Mouse (Mus musculus): ENCODE measurements around the gene Trabd. TPM values are rescaled to one million over a fixed set of nuclear protein-coding genes. Genes with fewer than 3 reads are reported as not detected.
A peak's percentile ranks its signal among the peaks of the same experiment; 100 is the strongest.

Gene Trabd
- polyA plus RNA-seq (2014; fragmentation: Nextera tagmentation; extraction: Ambion mirVana), result 33.5 and 34.8 TPM in 2 replicates

DNA sequence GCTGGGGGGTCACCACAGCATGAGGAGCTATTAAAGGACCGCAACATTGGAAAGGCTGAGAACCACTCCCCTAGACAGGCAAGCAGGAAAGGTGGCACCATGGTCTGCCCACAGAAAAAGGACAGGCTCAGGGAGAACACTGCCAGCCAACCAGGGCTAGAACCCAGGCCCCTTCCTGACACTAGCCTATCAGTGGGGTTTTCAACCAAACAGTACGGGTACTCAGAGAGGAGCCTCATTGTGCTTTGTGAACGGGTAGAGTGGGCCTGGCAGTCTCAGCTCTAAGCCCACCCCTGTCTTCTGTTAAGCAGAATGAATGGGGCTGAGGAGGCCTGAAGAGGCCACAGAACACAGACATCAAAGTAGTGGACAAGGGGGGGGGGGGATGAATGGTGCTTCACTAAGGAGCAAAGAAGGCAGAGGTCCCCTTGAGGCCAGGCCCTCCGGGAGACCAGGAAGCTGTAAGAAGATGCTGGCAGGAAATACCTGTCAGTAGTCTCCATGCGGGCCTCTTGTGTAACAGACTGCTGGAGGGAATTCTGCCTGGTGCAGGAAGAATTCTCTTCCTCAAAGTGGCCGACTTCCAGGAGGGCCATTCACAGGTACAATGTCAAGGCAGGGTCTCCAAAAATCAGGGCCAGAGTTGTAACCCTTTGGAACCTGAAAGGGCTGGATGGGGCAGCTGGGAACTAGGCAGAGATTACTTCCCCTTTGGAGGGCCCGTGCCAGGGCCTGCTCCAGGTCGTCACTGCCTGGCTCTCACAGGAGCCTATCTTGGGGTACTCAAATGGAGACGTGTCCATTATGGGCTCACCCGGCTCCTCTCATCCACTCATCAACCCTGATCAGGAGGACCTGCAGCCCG is at the start of gene Trabd:
Gene Trabd (plus strand): TSS at position 512 of the 865 bp plus-strand sequence.
- ATAC-seq (replicated peaks; ENCODE audit: low FRiP score) (no peak), DNase-seq (ENCODE audit: low spot score) (no peak)
- Histone ChIP-seq H3K27ac (ENCODE audit: low read depth, low read length) (peak within 1 kb of the TSS; percentile 68; the same call in 1 of the 2 replicates), H3K9me3 (ENCODE audit: control insufficient read depth, low read length) (no peaks in the 10 kb centered on the region), H3K27me3 (replicated peaks; ENCODE audit: control insufficient read depth, insufficient read depth, low read length) (peaks cover 14% of the 10 kb centered on the region), H3K36me3 (ENCODE audit: control insufficient read depth, insufficient read depth, low read length) (no peaks in the 10 kb centered on the region), H3K4me1 (replicated peaks; ENCODE audit: control insufficient read depth, insufficient read depth, low read length) (peaks cover 22% of the 10 kb centered on the region), H3K4me2 (peak within 1 kb of the TSS; percentile 95), H3K9ac (ENCODE audit: low read depth, low read length) (peak within 1 kb of the TSS; percentile 87), H3K4me3 (ENCODE audit: low read depth, low read length) (peak within 1 kb of the TSS; percentile 86)
- WGBS, result 35% methylated on average over 11 of the region's 11 CpGs

DNA sequence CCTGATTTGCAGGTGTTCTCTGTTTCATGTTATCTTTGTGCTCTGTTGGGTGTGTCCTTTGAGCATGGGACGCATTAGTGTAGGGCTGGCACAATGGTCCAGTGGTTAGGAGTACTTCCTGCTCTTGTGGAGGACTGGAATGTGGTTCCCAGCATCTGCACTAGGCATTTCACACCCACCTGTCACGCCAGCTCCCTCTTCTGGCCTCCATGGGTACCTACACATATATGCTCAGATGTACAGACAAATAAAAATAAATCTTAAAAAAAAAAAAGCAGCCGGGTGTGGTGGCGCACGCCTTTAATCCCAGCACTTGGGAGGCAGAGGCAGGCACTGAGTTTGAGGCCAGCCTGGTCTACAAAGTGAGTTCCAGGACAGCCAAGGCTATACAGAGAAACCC is 30.5 kb upstream of the Trabd start:
- DNase-seq (ENCODE audit: low spot score), result no peak
- ATAC-seq (replicated peaks; ENCODE audit: low FRiP score), result no peak
- Histone ChIP-seq H3K4me2 (no peak overlapping the region), H3K4me1 (replicated peaks; ENCODE audit: control insufficient read depth, insufficient read depth, low read length) (no peaks in the 10 kb centered on the region), H3K27ac (ENCODE audit: low read depth, low read length) (no peak overlapping the region), H3K36me3 (ENCODE audit: control insufficient read depth, insufficient read depth, low read length) (no peaks in the 10 kb centered on the region), H3K9ac (ENCODE audit: low read depth, low read length) (no peak overlapping the region), H3K4me3 (ENCODE audit: low read depth, low read length) (no peak overlapping the region), H3K9me3 (ENCODE audit: control insufficient read depth, low read length) (no peaks in the 10 kb centered on the region), H3K27me3 (replicated peaks; ENCODE audit: control insufficient read depth, insufficient read depth, low read length) (no peaks in the 10 kb centered on the region)
- WGBS, result 72% methylated on average over 5 of the region's 5 CpGs

DNA sequence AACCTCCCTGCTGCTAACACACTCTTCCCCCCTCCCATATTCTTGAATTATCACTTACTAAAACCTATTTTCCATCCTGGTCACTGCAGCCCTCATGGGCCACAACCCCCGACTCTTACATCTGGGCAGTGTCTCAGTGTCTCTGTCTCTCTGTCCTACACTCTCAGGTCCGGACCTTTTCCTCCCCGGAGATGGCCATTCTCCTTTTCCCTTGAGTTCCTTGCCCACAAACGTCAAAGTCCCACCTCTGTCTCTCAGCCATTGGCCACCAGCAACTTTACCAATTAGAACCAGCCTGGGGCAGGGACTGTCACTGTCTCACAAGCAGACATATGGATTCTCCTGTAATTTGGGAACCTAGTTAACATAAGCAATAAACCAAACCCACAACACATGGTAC is 28.6 kb upstream of the Trabd start:
- no peak overlapping the region for H3K9ac ChIP-seq (ENCODE audit: low read depth, low read length)
- no peaks in the 10 kb centered on the region for H3K4me1 ChIP-seq (replicated peaks; ENCODE audit: control insufficient read depth, insufficient read depth, low read length)
- H3K9me3 ChIP-seq (ENCODE audit: control insufficient read depth, low read length), result no peaks in the 10 kb centered on the region
- H3K4me2 ChIP-seq, result no peak overlapping the region
- H3K36me3 ChIP-seq (ENCODE audit: control insufficient read depth, insufficient read depth, low read length), result no peaks in the 10 kb centered on the region
- H3K4me3 ChIP-seq (ENCODE audit: low read depth, low read length), result no peak overlapping the region
- no peak overlapping the region for H3K27ac ChIP-seq (ENCODE audit: low read depth, low read length)
- H3K27me3 ChIP-seq (replicated peaks; ENCODE audit: control insufficient read depth, insufficient read depth, low read length), result no peaks in the 10 kb centered on the region
- DNase-seq (ENCODE audit: low spot score) (no peak), ATAC-seq (replicated peaks; ENCODE audit: low FRiP score) (no peak)
- WGBS, result 67% methylated on average over 4 of the region's 4 CpGs

DNA sequence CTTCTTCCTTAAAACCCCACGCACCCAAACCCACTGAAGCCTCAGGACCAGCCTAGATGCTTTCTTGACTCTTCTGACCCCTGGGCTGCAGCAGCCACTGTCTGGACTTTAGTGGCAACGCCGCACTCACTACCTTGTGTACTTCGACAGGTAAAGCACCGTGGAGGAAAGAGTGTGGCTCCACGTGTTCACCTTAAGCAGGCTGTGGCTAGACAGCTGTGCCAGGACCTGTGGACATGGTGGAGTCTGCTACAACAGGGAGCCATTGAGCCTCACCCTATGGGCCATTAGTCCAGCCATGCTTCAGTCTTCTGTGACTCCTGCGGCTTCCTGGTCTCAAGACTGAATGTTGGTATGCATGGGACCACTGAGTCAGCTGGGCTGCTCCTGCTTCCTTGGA is 20.3 kb upstream of the Trabd start:
- ATAC-seq (replicated peaks; ENCODE audit: low FRiP score) (no peak), DNase-seq (ENCODE audit: low spot score) (no peak)
- Histone ChIP-seq H3K9ac (ENCODE audit: low read depth, low read length) (no peak overlapping the region), H3K4me3 (ENCODE audit: low read depth, low read length) (no peak overlapping the region), H3K4me1 (replicated peaks; ENCODE audit: control insufficient read depth, insufficient read depth, low read length) (no peaks in the 10 kb centered on the region), H3K27me3 (replicated peaks; ENCODE audit: control insufficient read depth, insufficient read depth, low read length) (peaks cover 31% of the 10 kb centered on the region), H3K36me3 (ENCODE audit: control insufficient read depth, insufficient read depth, low read length) (no peaks in the 10 kb centered on the region), H3K27ac (ENCODE audit: low read depth, low read length) (no peak overlapping the region), H3K9me3 (ENCODE audit: control insufficient read depth, low read length) (no peaks in the 10 kb centered on the region), H3K4me2 (no peak overlapping the region)
- WGBS, result 78% methylated on average over 7 of the region's 7 CpGs

DNA sequence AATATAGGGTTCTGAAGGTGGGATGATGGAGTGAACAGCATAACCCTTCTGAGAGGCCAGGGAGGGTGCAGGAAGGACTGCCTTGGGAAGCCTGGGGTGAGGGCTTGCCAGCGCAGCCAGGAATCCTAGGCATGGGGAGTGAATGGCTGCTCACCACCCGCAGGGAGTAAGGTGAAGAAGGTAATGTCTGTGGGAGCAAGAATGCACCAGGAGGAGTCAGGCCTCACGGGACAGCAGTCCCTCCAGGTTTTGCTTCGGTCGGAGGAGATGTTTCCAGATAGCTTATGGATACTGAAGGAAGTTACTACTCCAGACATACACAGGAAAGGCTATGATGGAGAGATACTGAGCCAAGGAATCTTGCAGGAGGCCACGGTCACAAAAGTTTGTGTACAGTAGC is 16.2 kb upstream of the Trabd start:
- no peak for DNase-seq (ENCODE audit: low spot score)
- H3K4me3 ChIP-seq (ENCODE audit: low read depth, low read length), result peak overlapping the region; percentile 59; the same call in 1 of the 2 replicates
- ATAC-seq (replicated peaks; ENCODE audit: low FRiP score), result no peak
- H3K27me3 ChIP-seq (replicated peaks; ENCODE audit: control insufficient read depth, insufficient read depth, low read length), result peaks cover 63% of the 10 kb centered on the region
- no peaks in the 10 kb centered on the region for H3K36me3 ChIP-seq (ENCODE audit: control insufficient read depth, insufficient read depth, low read length)
- H3K9ac ChIP-seq (ENCODE audit: low read depth, low read length), result no peak overlapping the region
- H3K27ac ChIP-seq (ENCODE audit: low read depth, low read length), result no peak overlapping the region
- WGBS, result 22% methylated on average over 6 of the region's 6 CpGs
- no peaks in the 10 kb centered on the region for H3K4me1 ChIP-seq (replicated peaks; ENCODE audit: control insufficient read depth, insufficient read depth, low read length)
- no peak overlapping the region; the same call in 1 of the 2 replicates for H3K4me2 ChIP-seq
- no peaks in the 10 kb centered on the region for H3K9me3 ChIP-seq (ENCODE audit: control insufficient read depth, low read length)

DNA sequence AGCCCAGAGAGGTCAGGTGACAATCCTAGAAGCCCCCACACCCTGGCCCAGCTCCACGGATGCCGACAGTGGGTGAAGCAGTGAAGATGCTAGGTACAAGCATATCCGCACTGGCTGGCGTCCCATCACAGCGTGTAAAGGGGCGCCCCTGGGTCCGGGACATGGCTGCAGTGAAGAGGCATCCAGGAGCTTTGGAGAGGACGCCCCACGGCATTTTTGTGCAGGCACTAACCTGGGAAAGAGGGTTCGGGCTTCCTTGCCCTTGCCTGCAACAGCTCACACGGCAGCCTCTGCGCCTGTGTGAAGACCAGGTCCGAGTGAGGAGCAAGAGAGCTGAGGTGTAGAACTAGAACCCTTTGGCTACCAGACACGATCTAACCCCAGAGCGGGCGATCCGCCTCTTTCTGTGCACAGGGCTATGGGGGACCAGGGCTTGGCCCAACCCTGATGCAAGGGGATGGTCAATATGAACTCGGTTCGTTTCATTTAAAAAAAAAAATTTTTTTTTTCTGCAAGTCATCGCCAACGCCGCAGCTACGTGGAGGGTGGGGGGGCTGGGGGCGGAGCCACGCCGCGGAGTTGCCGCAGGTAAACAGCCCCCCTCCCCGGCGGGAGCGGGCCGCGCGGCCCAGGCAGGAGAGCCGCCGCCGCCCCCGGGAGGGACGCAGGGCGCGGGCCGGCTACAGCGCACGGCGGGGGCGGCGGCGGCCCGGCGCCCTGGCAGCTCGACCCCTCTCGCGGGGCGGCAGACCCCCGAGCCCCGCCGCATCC is 15.6 kb upstream of the Trabd start, which contains the start of gene Panx2:
Gene Panx2 (plus strand): TSS at position 574 of the 771 bp plus-strand sequence.
- WGBS, result 2% methylated on average over 48 of the region's 57 CpGs
- Histone ChIP-seq H3K9ac (ENCODE audit: low read depth, low read length) (peak within 1 kb of the TSS; percentile 22; the same call in 1 of the 2 replicates), H3K4me1 (replicated peaks; ENCODE audit: control insufficient read depth, insufficient read depth, low read length) (no peaks in the 10 kb centered on the region), H3K9me3 (ENCODE audit: control insufficient read depth, low read length) (no peaks in the 10 kb centered on the region), H3K4me3 (ENCODE audit: low read depth, low read length) (peak within 1 kb of the TSS; percentile 59), H3K4me2 (peak within 1 kb of the TSS; percentile 87), H3K27me3 (replicated peaks; ENCODE audit: control insufficient read depth, insufficient read depth, low read length) (peaks cover 63% of the 10 kb centered on the region), H3K36me3 (ENCODE audit: control insufficient read depth, insufficient read depth, low read length) (no peaks in the 10 kb centered on the region), H3K27ac (ENCODE audit: low read depth, low read length) (no peak within 1 kb of the TSS)
- no peak for ATAC-seq (replicated peaks; ENCODE audit: low FRiP score)
- peak; percentile 46 for DNase-seq (ENCODE audit: low spot score)

DNA sequence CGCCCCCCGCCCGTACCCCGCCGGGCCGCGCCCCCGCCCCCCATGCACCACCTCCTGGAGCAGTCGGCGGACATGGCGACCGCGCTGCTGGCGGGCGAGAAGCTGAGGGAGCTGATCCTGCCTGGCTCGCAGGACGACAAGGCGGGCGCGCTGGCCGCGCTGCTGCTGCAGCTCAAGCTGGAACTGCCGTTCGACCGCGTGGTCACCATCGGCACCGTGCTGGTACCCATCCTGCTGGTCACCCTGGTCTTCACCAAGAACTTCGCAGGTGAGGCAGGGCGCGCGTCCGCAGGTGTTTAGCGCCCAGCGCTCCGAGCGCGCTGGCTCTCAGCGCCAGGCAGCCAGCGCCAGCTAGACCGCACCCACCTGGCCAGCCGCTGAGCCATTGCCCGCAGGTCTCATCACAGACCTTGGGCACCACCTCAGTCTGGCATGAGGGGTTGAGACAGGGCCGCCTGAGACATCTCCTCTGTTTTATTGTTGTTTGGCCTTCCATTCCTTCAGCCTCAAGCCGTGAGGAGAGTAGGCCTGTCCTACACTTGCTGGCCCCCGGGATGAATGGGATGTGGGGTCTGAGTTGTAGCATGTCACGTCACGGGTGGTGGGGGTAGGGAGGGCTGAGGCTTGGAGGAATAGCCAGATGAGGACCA is 14.8 kb upstream of the Trabd start:
- ATAC-seq (replicated peaks; ENCODE audit: low FRiP score) (no peak; the same call in 1 of the 2 replicates), DNase-seq (ENCODE audit: low spot score) (no peak)
- Histone ChIP-seq H3K9me3 (ENCODE audit: control insufficient read depth, low read length) (no peaks in the 10 kb centered on the region), H3K36me3 (ENCODE audit: control insufficient read depth, insufficient read depth, low read length) (no peaks in the 10 kb centered on the region), H3K4me1 (replicated peaks; ENCODE audit: control insufficient read depth, insufficient read depth, low read length) (no peaks in the 10 kb centered on the region), H3K9ac (ENCODE audit: low read depth, low read length) (peak overlapping the region; percentile 22; the same call in 1 of the 2 replicates), H3K27me3 (replicated peaks; ENCODE audit: control insufficient read depth, insufficient read depth, low read length) (peaks cover 67% of the 10 kb centered on the region), H3K27ac (ENCODE audit: low read depth, low read length) (no peak overlapping the region), H3K4me3 (ENCODE audit: low read depth, low read length) (peak overlapping the region; percentile 59), H3K4me2 (peak overlapping the region; percentile 87)
- 3% methylated on average over 44 of the region's 48 CpGs for WGBS

DNA sequence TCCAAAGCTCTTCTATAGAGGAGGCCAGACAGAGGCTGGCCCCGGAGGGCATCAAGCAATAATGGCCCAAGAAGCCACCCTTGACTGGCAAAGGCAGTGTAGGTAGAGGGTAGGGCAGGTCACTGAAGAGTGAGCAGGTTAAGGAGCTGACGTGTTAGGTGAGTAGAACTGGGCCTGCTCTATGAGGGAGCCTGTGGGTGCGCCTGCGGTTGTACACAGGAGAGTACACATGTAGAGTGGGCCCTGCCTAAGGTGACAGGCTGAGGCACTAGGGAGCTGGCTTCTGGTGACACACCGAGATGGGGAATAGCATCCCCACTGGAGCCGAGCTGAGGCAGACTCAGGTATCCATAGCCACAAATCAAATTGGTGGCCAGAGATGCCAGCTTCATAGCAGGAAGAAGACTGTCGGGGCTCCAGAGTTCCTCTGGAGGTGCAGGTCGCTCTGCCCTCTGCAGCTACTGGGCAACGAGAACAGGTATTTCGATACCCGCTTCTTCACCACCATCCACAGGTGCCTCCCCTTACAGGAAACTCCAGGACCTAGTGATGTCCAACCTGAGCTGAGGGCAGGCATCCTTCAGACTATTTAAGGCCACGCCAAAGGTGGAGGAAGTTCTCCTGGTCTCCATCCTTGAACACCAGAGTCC is 14.0 kb upstream of the Trabd start:
- H3K9ac ChIP-seq (ENCODE audit: low read depth, low read length), result no peak overlapping the region
- no peak overlapping the region for H3K4me2 ChIP-seq
- peaks cover 65% of the 10 kb centered on the region for H3K27me3 ChIP-seq (replicated peaks; ENCODE audit: control insufficient read depth, insufficient read depth, low read length)
- no peak overlapping the region for H3K4me3 ChIP-seq (ENCODE audit: low read depth, low read length)
- no peaks in the 10 kb centered on the region for H3K36me3 ChIP-seq (ENCODE audit: control insufficient read depth, insufficient read depth, low read length)
- 81% methylated on average over 12 of the region's 12 CpGs for WGBS
- H3K9me3 ChIP-seq (ENCODE audit: control insufficient read depth, low read length), result no peaks in the 10 kb centered on the region
- DNase-seq (ENCODE audit: low spot score) (no peak), ATAC-seq (replicated peaks; ENCODE audit: low FRiP score) (no peak)
- H3K4me1 ChIP-seq (replicated peaks; ENCODE audit: control insufficient read depth, insufficient read depth, low read length), result no peaks in the 10 kb centered on the region
- H3K27ac ChIP-seq (ENCODE audit: low read depth, low read length), result no peak overlapping the region
